Mouse (Mus musculus) embryo, embryonic 10 days (tissue): ENCODE measurements at regions not wholly inside any gene's neighbourhood (a gene's known extent, or its start where the extent isn't known, plus 50 kb on each side); places are given as distances from the start of the nearest gene placed in this dataset.
A peak's percentile ranks its signal among the peaks of the same experiment; 100 is the strongest.

Source experiments
- DNase-seq: peaks from one replicate; pipeline ENCODE4 v3.0.0-alpha.2; 2015; ENCODE audit warnings: low spot score

DNA sequence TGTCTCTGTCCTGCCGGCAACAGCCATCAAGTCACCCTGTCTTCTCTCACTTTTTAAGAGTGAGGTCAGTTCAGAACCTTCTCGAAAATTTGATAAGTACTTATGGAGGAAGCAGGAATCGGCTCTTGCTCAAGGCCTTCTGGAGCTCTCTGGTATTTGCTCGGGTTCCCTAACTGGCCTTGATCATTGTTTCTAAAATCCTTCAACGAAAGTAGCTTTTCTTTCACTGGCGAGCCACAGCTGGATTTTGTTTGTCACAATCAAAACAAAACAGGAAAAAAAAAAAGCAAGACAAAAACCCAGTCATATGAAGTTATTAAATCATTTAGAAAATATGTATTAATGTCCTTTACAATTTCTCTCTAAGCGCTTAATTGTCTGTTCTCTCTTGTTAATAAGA, 156.6 kb upstream of the Tex13c2 start:
- DNase-seq, result no peak

DNA sequence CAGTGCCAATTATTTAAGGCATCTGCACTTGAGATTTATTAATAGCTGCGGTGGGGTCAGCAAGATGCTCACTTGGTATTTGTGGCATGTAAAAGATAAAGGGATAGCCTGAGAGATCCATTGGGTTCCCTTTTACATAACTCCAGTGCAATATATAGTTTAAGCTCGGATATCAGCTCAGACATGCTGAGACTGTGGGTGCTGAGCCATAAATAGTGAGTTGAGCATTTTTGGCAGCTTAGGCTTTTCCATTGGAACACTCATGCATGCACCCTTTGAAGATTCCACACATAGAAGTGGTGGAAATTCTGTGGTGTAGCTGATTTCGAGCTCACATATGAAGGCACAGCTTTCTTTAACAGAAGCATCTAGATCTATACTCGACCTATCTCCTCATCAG, 155.9 kb upstream of the Tex13c2 start:
- DNase-seq, result no peak

DNA sequence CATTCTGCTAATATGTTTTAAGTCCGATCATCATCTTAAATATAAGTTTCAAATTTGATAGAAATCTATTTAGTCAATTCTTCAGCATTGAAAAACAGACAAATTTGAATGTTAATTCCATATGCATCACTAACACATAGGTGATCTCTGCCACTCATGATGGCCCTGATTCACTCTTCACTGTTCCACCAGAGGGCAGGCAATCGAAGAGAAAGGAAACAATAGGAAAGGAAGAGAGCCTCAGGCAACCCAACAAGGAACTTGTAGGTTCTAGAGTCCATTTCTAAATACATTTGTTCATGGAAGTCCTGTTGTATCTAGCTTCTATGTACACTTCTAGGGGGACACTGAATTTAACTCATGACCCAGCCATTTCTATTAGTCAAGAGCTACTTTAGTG, 154.7 kb upstream of the Tex13c2 start:
- no peak for DNase-seq

DNA sequence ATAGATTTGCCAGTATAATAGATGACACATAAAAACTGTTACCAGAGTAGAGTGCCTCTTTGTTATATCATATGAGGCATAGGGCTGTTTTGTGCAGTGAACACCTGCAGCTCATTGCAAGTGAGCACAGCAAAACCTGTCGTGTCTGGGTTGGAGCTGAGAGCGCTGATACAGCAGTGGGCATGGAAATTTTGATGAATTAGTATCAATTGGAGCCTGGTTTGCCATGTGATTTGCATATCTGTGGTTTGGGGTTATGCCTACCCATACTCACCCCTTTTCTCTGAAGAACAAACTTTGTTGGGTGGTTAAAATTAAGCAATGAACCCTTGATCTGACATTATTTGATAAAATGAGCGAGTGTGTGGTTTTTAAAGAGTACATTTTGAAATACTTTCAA, 152.7 kb upstream of the Tex13c2 start:
- DNase-seq, result no peak

DNA sequence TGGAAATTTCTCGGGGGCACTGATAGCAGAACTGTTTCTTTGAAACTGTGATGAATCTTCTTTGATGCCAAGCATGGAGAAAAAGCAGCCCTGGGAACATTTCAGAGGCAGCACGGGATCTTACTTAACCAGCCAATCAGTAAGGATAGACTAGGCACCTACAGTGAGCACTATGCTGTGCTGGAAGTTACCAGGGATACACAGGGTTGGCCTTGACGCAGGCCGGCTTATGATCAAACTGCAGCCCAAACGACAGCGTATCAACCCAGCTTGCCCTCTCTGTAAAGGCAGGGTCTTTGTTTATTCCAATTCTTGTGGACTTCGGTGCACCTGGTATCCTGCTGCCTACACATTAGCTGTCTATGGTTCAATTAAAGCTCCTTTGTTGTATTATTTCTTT, 147.1 kb upstream of the Tex13c2 start:
- DNase-seq, result peak; percentile 23

DNA sequence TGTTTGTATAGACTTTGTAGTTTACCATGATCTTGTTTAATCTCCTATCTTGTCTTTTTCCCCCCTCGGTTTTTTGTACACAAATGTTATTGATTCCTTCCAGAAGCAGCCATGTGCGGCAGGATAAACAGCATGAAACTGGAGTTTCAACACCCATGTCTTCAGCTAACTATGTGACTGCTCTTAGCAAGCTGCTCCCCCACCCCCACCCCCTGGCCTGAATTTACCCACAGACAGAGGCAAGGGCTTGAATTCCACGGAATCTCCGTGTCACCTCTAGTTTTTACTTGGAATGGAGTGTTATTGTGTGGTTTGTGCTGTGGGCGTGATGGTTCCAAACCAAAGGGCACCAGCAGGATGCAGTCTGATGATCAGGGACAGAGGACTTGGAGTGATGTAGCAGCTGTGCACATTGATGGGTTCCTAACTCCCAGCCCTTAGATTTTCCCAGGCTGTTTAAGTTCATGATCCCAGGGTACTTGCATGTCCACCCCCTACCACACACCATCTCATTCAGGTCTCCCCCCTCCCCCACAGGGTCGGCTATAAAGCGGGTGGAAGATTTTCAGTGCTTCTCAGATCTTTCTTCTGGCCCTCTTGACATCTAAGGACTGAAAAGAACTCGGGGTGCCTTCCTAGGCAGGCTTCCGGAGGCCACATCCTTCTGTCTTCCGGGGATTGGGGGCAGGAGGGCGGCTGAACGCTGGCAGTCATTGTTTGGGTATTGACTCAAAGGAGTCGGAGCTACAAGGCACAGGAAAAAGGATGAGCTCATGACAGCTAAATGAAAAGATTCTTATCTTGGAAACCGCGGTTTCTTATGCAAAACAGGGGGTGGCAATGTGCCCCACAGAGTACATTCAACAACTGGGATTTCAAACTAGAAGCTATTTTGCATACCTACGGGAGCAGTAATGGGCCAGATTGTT, 146.3 kb upstream of the Tex13c2 start:
- peak; percentile 47 for DNase-seq

DNA sequence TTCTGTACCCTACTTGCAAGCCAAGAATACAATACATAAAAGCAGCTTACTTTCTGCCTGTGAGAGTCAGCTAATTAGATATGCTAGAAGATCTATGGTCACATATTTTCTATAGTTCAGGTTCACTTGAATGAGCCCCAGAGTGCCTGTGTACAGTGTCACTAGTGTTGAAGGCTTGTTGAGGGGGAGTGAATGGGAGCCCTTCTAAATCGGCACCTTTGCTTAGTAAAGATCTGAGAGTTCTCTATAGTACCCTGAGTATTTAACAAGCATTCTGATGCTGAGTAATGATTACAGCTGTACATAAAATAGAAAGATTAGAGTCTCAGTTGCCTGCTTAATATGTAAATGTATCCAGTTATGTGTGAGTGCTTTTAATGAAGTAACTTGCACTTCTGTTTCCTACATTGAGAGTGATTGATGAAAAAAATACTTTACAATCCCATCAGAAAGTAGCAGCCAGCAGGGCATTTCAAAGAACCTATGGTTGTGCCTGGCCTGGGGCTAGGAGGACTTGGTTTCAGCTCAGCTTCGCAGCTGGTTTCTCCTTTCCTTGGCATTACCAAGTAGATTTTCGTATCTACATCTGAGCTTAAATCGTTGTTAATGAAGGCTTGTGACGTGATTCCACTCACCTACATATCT, 136.8 kb upstream of the Tex13c2 start:
- DNase-seq, result no peak

DNA sequence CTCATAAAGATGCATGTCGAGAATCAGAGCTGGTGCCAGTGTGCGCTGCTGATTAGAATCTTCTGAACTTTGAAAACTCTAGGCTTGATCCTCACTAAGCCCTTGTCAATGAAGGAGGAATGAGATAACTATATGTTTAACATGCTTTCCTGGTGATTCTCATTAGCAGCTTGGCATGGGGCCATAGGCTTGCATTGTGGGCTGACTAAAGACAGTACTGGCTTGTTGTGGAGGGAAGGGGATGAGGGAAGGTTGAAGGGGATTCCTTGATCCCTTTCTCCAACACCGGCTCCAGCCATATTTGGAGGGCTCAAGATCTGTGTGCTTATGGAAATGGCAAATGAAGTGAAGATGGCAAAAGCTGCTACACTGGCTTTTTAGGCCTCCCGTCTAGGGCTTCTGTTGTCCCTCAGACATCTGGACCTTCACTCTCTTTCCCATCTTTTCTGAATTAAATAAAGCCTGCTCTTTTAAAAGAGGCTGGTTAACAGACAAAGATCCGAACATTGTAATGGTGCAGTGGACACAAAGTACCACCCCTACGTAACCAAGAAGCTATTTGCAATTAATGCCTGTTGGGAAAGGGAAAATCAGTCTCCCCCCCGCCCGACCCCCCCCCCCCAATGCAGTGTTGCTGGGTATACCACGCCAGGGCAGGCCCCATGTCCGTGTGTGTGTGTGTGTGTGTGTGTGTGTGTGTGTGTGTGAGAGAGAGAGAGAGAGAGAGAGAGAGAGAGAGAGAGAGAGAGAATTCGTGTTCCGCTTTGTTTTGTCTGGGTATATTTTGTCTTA, 129.9 kb upstream of the Tex13c2 start:
- no peak for DNase-seq

DNA sequence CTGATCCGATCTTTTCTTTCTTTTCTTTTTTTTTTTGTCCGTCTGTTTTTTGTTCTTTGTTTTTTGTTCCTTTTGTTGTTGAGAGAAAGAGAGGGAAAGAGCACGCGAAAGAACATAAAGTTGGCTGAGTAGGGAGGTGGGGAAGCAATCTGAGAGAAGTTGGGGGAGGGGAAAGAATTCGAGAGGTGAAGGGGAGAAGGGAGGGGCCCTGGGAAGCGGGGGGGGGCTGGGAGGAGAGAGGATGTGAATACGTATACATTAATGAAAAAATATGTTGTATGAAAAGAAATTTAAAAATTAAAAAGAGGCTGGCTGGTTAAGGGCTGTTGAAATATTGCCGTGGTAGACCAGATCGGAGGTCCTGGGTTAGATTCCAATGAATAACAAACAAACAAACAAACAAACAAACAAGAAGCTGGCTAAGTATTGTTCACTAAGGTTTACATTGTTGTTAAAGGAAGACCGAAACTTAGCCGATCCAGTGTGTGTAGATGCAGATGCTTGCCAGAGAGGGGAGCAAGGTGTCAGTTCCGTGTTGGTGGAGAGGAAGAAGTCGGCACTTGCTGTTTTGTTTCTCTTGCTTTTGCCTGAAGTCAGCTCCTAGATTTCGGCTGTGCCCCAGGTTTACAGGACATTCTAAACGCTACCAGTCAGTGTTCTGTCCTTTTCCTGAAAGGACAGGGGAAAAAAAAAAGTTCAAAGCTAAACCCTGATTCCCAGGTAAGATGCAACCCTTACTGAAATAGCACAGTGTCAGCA, 129.1 kb upstream of the Tex13c2 start:
- peak; percentile 38 for DNase-seq

DNA sequence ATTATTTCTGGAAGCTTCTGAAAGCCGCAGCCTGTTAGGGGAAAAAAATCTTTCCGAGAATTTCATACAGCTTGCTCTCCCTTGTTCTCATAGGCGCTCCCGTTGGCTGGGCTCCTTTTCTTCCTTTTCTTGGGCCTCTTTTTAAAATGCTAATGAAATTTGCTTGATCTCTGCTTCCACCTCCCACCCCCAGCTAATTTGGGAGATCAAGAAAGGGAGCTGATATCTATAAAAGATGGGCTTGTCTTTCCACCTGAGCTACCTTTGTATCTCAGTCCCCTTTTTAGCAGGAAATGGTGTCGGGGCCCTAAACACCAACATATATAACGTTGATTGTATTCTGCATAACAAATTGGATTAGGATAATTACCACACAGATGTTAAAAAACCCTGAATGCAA, 128.5 kb upstream of the Tex13c2 start:
- DNase-seq, result no peak

DNA sequence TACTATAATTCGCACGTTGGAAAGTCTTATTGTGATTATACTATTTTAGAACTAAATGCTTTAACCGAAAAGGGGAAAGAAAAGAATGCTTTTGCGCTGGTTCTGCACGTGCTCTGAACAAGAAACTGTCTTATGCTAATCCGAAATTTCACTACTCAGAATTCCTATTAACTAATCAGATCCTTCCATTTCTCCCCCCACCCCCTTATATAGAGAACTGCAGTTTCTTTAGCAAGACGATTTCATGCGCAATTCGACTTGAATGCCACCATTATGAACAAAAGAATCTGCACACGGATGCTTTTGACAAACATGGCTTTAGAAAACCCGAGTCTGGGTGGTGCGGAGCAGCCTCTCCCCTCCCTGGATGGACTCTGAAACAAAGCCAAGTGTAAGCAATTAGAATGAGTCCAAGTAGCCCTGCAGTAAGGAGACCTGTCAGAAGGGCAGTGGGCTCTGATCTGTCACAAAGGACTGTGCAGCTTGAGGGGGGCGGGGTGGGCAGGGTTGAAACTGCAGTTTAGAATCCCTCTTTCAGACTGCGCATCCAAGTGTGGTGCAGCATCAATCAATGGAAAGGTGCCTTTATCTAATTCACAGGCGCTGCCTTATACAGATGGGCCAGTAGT, 128.0 kb upstream of the Tex13c2 start:
- peak; percentile 51 for DNase-seq

DNA sequence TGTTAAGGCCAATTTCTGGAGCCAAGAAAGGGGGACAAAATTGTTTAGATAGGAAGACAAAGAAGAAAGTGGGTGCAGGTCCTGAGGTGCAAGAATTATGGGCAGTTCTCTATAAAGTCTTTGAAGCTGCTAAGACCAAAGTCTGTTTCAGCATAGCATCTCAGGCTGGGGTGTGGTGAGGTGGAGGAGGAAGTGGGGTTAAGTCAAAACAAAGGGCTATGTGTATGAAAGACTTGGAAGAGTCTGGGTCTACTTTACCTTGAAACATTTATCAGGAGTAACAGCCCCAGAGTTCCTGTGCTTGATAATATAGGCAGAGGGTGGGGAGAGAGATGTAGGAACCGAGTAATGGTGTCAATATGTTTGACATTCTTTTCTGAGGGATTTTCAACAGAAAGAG, 125.4 kb upstream of the Tex13c2 start:
- DNase-seq, result no peak

DNA sequence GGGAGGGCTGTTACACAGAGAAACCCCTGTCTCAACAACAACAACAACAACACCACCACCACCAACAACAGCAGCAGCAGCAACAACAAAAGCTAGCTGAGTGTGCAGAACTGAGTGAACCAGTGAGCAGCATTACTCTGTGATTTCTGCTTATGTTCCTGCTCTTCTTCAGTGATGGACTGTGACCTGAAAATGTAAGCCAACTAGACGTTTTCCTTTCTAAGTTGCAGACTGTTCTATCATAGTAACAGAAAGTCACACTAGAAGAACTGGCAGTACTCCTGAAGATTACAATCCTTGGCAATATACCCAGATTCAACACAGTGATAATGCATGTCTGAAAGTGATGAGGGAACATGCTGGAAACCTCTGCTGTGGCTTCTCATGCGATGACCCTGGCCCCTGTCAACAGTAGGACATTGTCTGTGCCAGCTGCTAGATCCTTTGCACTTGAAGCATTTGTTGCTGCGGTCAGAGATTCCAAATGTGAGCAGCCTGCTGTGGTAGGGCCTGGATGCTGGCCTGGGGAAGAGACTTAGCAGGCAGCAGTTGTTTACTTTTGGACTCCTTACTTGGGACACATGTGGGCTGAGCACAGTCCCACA, 115.6 kb upstream of the Tex13c2 start:
- no peak for DNase-seq

DNA sequence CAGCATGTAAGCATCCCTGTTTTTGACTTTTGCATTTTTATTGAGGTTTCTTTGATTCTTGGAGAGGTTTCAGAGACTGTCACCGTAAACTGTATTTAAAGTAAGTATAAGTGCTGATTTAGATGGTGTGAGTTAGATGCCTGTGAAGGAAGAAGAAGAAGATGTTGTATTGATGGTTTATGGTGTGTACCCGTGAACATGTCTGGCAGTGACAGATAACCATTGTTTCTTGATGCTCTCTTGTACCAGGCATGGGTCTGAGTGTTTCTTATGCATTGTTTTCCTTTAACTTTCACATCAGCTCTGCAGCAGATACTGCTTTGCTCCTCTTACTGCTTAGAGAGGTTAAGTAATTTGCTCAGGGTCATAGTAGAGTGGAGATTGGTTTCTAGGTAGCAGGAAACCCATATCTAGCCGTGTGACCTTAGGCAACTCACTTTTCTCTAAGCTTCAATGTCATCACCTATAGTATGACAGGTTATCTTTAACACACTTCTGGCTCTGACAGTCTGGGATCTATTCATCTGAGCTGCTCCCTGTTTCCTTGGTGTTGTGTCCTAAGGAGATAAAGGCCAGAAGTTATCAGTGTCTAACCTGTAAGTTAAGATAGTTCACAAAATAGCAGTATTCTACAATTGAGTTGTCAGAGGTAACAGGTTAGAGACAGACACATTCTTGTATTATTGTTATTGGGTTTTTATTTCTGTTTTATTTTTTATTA, 95.5 kb upstream of the Tex13c2 start:
- no peak for DNase-seq

DNA sequence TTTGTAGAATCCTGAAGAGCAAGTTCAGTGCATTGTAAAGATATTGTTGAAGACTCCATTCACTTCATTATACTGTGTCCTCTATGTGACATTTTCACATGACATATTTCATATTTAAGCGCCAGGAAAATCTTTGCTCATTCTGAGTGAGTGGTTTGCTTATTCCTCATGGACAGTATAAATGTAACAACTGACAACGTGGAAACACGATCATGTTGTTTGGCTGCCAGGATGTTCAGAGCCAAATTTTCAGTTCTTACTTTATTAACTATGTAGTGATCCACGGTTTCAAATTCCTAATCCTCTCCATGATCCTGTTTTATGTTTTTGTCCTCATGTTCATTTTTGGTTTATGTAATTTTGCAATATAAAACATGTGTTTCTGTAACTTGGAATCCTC, 93.0 kb upstream of the Tex13c2 start:
- DNase-seq, result no peak

DNA sequence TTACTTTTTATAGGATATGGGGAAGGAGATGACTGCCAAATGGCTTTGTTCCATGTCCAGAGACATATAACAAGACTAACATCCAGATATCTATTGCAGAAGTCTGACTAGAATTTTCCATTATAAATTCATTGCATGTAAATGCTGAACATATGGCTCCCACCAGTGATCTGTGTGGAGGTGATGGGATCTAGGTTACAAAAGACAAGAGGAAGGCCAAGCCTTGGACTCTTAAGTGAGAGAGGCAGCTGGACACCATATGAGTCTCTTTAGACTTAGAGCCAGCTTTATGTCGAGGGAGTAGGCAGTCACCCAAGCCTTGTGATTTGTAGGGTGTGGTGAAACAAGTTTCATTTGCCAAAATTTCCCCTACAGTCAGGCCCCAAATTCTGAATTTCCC, 90.7 kb upstream of the Tex13c2 start:
- no peak for DNase-seq

DNA sequence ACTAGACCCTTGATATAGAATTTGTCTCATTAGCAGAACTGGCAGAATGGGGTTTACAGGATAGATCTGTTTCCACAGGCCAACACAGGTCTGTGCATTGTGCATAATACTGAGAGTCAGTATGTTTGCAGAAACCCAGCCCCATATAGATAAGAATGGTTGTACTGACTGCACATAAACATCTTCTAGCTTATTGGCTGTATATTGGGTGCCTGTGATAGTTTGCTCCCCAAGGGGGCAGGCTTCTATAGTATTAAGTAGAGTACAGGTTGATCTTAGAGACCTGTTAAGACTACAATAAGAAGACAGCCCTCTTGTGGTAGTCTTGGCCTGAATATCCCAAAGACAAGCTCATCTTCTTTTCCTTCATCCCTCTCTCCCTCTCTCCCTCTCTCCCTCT, 90.1 kb upstream of the Tex13c2 start:
- DNase-seq, result no peak

DNA sequence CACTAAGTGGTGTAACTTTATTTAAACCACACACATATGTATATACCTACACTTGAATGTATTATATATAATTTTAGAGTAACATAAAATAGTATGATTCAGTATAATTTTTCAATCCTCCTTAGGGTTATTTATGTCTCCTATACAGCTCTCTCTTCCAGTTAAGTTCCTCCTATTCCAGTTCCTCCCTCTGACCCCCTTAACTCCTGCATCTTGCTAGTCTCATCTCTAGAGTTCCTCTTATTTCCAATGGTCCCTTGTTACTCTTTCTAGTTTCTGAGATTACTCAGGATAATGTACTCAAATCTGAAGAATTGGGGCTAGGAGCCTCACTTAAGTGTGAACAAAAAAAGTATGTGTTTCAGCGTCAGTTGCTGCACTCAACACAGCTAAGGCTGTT, 88.4 kb upstream of the Tex13c2 start:
- no peak for DNase-seq

DNA sequence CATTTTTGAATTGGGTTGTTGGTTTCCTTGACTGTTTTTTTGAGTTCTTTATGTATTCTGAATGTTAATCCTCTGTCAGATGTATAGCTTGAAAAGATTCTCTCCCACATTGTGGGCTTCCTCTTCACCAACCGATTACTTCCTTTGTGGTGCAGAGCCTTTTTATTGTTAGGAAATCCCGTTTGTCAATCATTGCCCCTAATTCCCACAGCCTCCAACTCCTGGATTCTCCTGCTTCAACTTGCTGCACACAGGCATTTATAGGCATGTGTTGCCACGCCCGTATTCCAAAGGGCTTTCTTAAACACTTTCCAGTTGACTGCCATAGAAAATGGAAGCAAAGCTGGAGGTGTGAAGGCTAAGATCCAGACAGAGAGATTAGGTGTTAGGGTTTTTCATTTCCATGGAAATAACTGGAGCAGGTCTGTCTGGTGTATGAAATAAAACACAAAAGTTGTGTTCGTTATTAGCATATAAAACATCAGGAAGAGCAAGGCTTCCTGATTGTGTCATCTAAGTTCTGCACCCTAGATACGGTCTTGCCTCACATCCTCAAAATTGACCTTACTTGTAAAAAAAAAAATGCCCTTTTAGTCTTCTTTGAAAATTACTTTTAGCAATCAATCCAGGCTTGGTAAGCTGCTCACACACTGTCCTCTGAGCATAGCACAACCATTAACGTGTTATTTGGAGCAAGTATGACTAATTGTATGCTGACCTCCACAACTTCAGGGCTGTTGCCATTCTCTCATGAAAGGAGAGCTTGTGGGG, 87.7 kb upstream of the Tex13c2 start:
- no peak for DNase-seq

DNA sequence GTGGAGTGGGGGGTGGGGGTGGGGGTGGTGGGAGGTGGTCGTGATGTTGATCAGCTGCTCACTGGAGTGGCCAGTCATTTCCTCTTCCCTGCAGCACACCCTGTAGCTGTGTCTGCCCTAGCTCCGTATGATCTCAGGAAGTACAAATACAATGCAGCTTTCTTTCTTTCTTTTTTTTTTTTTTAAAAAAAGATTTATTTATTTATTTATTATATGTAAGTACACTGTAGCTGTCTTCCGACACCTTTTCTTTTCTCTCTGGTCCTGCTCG, 87.2 kb upstream of the Tex13c2 start:
- DNase-seq, result no peak
